Comparison of ENCODE assay signal across 9 mouse cellular contexts in genomic region chr17:28930392-28931074, GRCm38 (mm10). TPM values are rescaled to one million over a fixed set of nuclear protein-coding genes. Genes with fewer than 3 reads are reported as not detected.
DNase-seq lines count a peak whose midpoint lies in the region; ATAC-seq lines count a peak whose summit lies in the region.
"Had no signal": no experiment of that assay in that cellular context is flagged by ENCODE, and none has a peak within 500 bp of the region (broad histone marks: within the 10 kb centered on the region; RNA-seq: fewer than 3 reads in every experiment).

No protein-coding gene starts in this region.

- H3K4me2 ChIP-seq in embryonic facial prominence, embryonic 13.5 days = peak overlapping the region; percentile 30
- peak overlapping the region; percentile 77 for H3K4me2 ChIP-seq in liver, embryonic 15.5 days
- peak overlapping the region; percentile 36 for H3K4me2 ChIP-seq in neural tube, embryonic 12.5 days (replicated peaks)

- H3K36me3 ChIP-seq in embryonic facial prominence, embryonic 13.5 days = no peaks in the 10 kb centered on the region
- no peaks in the 10 kb centered on the region for H3K36me3 ChIP-seq in liver, embryonic 15.5 days (replicated peaks)
- no peaks in the 10 kb centered on the region for H3K36me3 ChIP-seq in neural tube, embryonic 12.5 days

- H3K27me3 ChIP-seq in embryonic facial prominence, embryonic 13.5 days = no peaks in the 10 kb centered on the region
- no peaks in the 10 kb centered on the region for H3K27me3 ChIP-seq in liver, embryonic 15.5 days
- H3K27me3 ChIP-seq in neural tube, embryonic 12.5 days (replicated peaks) = no peaks in the 10 kb centered on the region

- peak overlapping the region; percentile 51; the same call in 1 of the 2 replicates for H3K9ac ChIP-seq in embryonic facial prominence, embryonic 13.5 days
- peak overlapping the region; percentile 74 for H3K9ac ChIP-seq in liver, embryonic 15.5 days
- 0 out of 2 replicates have a peak overlapping the region, but pooled peaks have one; percentile 8 for H3K9ac ChIP-seq in neural tube, embryonic 12.5 days

- H3K4me1 ChIP-seq in embryonic facial prominence, embryonic 13.5 days = peaks cover 14% of the 10 kb centered on the region
- H3K4me1 ChIP-seq in liver, embryonic 15.5 days (replicated peaks) = peaks cover 65% of the 10 kb centered on the region
- peaks cover 9% of the 10 kb centered on the region for H3K4me1 ChIP-seq in neural tube, embryonic 12.5 days

- peak; percentile 48 for DNase-seq in 416B (ENCODE audit: low read depth)
- DNase-seq in adipocyte (ENCODE audit: low spot score) = peak; percentile 99
- DNase-seq in heart, adult 9 months (ENCODE audit: low spot score in 2 of 2) = peak; percentile 93 to 95
- DNase-seq in kidney, adult 9 months = peak; percentile 95
- DNase-seq in urinary bladder, postnatal 14 days (ENCODE audit: low spot score) = peak; percentile 85

- peak; percentile 87 for ATAC-seq in embryonic facial prominence, embryonic 13.5 days (ENCODE audit: insufficient number of reproducible peaks, insufficient read depth, low FRiP score, low TSS enrichment, low read depth)
- ATAC-seq in liver, embryonic 15.5 days (ENCODE audit: insufficient read depth) = peak; percentile 89
- ATAC-seq in neural tube, embryonic 12.5 days (ENCODE audit: low FRiP score, low read depth) = peak; percentile 75

- H3K27ac ChIP-seq in embryonic facial prominence, embryonic 13.5 days = peak overlapping the region; percentile 88
- peak overlapping the region; percentile 100 for H3K27ac ChIP-seq in liver, embryonic 15.5 days (replicated peaks)
- peak overlapping the region; percentile 34; the same call in 1 of the 2 replicates for H3K27ac ChIP-seq in neural tube, embryonic 12.5 days

- H3K4me3 ChIP-seq in embryonic facial prominence, embryonic 13.5 days = no peak overlapping the region
- H3K4me3 ChIP-seq in liver, embryonic 15.5 days (replicated peaks) = peak overlapping the region; percentile 44
- H3K4me3 ChIP-seq in neural tube, embryonic 12.5 days = no peak overlapping the region

- no peaks in the 10 kb centered on the region for H3K9me3 ChIP-seq in embryonic facial prominence, embryonic 13.5 days
- H3K9me3 ChIP-seq in liver, embryonic 15.5 days (replicated peaks) = no peaks in the 10 kb centered on the region
- no peaks in the 10 kb centered on the region for H3K9me3 ChIP-seq in neural tube, embryonic 12.5 days

- WGBS in embryonic facial prominence, embryonic 13.5 days = 19% methylated on average over 14 of the region's 14 CpGs
- 11% methylated on average over 14 of the region's 14 CpGs for WGBS in liver, embryonic 15.5 days (ENCODE audit: insufficient replicate concordance)
- 20% methylated on average over 14 of the region's 14 CpGs for WGBS in neural tube, embryonic 12.5 days

RNA-seq across cellular contexts. Expression of gene Pxt1, which starts 13.1 kb away (rescaled TPM):
- polyA plus RNA-seq in embryonic facial prominence, embryonic 13.5 days (2015; fragmentation: Nextera tagmentation; extraction: Ambion mirVana) = not detected in 2 replicates
- polyA plus RNA-seq in liver, embryonic 15.5 days (2015; fragmentation: Nextera tagmentation; extraction: Ambion mirVana) = 0.25 and 0.26 TPM in 2 replicates
- not detected in 2 replicates for polyA plus RNA-seq in neural tube, embryonic 12.5 days (2016; fragmentation: Nextera tagmentation; extraction: Ambion mirVana)
- polyA plus RNA-seq: frontal cortex, adult 2 months had no signal

RNA-seq across cellular contexts. Expression of gene 4930539E08Rik, which starts 15.4 kb away (rescaled TPM):
- polyA plus RNA-seq in embryonic facial prominence, embryonic 13.5 days (2015; fragmentation: Nextera tagmentation; extraction: Ambion mirVana) = 0.29 and 0.41 TPM in 2 replicates
- polyA plus RNA-seq in liver, embryonic 15.5 days (2015; fragmentation: Nextera tagmentation; extraction: Ambion mirVana) = 0.07 and 0.08 TPM in 2 replicates
- polyA plus RNA-seq in neural tube, embryonic 12.5 days (2016; fragmentation: Nextera tagmentation; extraction: Ambion mirVana) = 0.09 and 0.38 TPM in 2 replicates

RNA-seq across cellular contexts. Expression of gene Kctd20, which starts 21.2 kb away (rescaled TPM):
- 99.9 and 103 TPM in 2 replicates for polyA plus RNA-seq in embryonic facial prominence, embryonic 13.5 days (2015; fragmentation: Nextera tagmentation; extraction: Ambion mirVana)
- polyA plus RNA-seq in liver, embryonic 15.5 days (2015; fragmentation: Nextera tagmentation; extraction: Ambion mirVana) = 74.6 and 80.9 TPM in 2 replicates
- 115 and 117 TPM in 2 replicates for polyA plus RNA-seq in neural tube, embryonic 12.5 days (2016; fragmentation: Nextera tagmentation; extraction: Ambion mirVana)

Comparison
In these comparisons a context has a peak if more than half of its experiments do, and no peak if none do; other contexts are left out.
1. DNase-seq: peak in every context shown above with its lines; median percentile 99 in adipocyte; 95 in kidney, adult 9 months; 94 in heart, adult 9 months; 85 in urinary bladder, postnatal 14 days; 48 in 416B.
2. H3K27ac ChIP-seq: peak in every context shown above with its lines; median percentile 100 in liver, embryonic 15.5 days; 88 in embryonic facial prominence, embryonic 13.5 days; 34 in neural tube, embryonic 12.5 days.
3. H3K9ac ChIP-seq: peak in every context shown above with its lines; median percentile 74 in liver, embryonic 15.5 days; 51 in embryonic facial prominence, embryonic 13.5 days; 8 in neural tube, embryonic 12.5 days.